Mouse (Mus musculus): ENCODE data around the gene Coa3. TPM values are rescaled to one million over a fixed set of nuclear protein-coding genes. Genes with fewer than 3 reads are reported as not detected.

The Coa3 gene
- total and polyA plus RNA-seq, 3 experiments: 117 to 285 (median 177) TPM

- TF ChIP-seq ELF1 (IDR thresholded peaks at IDR 0.05; ENCODE audit: low read depth, low read length) (no peak), EP300 (IDR thresholded peaks at IDR 0.05; ENCODE audit: low read length) (no peak), MEF2A (IDR thresholded peaks at IDR 0.05; ENCODE audit: borderline replicate concordance, low read depth, low read length) (no peak), RAD21 (IDR thresholded peaks at IDR 0.05; ENCODE audit: low read depth, low read length) (no peak), ZKSCAN1 (IDR thresholded peaks at IDR 0.05; ENCODE audit: borderline replicate concordance, low read depth, low read length) (no peak), CTCF (conservative IDR thresholded peaks at IDR 0.05 in 1 of 2, IDR thresholded peaks at IDR 0.05 in 1 of 2; ENCODE audit: low read depth in 2 of 2, low read length in 2 of 2) (no peak), USF2 (conservative IDR thresholded peaks at IDR 0.05; ENCODE audit: low read depth, low read length) (no peak), MAFK (IDR thresholded peaks at IDR 0.05; ENCODE audit: insufficient replicate concordance, low read length) (no peak), CHD2 (IDR thresholded peaks at IDR 0.05; ENCODE audit: low read length) (no peak), MXI1 (IDR thresholded peaks at IDR 0.05; ENCODE audit: low read depth, low read length) (no peak), IRF4 (IDR thresholded peaks at IDR 0.05; ENCODE audit: low read depth, low read length) (no peak), USF1 (IDR thresholded peaks at IDR 0.05; ENCODE audit: low read depth, low read length) (no peak), ZNF384 (IDR thresholded peaks at IDR 0.05; ENCODE audit: low read depth, low read length) (no peak), UBTF (IDR thresholded peaks at IDR 0.05; ENCODE audit: low read depth, low read length) (no peak), SIN3A (IDR thresholded peaks at IDR 0.05; ENCODE audit: low read length) (no peak)
- Histone ChIP-seq H3K36me3 (replicated peaks in 1 of 2; ENCODE audit: control insufficient read depth in 1 of 2, insufficient read depth in 1 of 2, low read length in 1 of 2) (peaks cover 11 to 46% of the 10 kb centered on the region in 2 experiments), H3K4me3 (replicated peaks in 1 of 3; ENCODE audit: low read depth in 2 of 3, low read length in 2 of 3, poor library complexity in 1 of 3) (no peak overlapping the region), H3K27me3 (replicated peaks) (no peaks in the 10 kb centered on the region), H3K9ac (ENCODE audit: insufficient read depth, low read depth) (no peak overlapping the region), H3K4me2 (ENCODE audit: insufficient read depth, low read depth, poor library complexity, severe bottlenecking) (no peak overlapping the region), H3K4me1 (ENCODE audit: control insufficient read depth in 1 of 2, insufficient read depth in 2 of 2) (peaks cover 6 to 21% of the 10 kb centered on the region in 2 experiments; a peak in 3 of 4 replicates), H3K9me3 (replicated peaks; ENCODE audit: low read length) (no peaks in the 10 kb centered on the region), H3K79me2 (replicated peaks; ENCODE audit: control insufficient read depth, extremely low read depth, insufficient read depth, poor library complexity, severe bottlenecking) (no peaks in the 10 kb centered on the region; the same call in 1 of the 2 replicates), H3K27ac (ENCODE audit: insufficient read depth, low read depth) (no peak overlapping the region)
- in situ Hi-C loops (cut with MboI; ENCODE audit: low pct_ligation_motif_present, low pct_unique_long_range_greater_than_20kb, low sequenced_read_pairs) (no loop called here), dilution Hi-C loops (cut with MboI; ENCODE audit: extremely low pct_ligation_motif_present, extremely low pct_unique_long_range_greater_than_20kb, low sequenced_read_pairs) (no loop called here)
- no peak for DNase-seq (ENCODE audit: extremely low read depth)
These were observed 4.0 kb upstream of the Coa3 start for GRCm38 (mm10) chr11:101282896-101283295.

GRCm38 (mm10) chr11:101280837-101281236 is 1.9 kb upstream of the Coa3 start:
- Histone ChIP-seq H3K36me3 (replicated peaks in 1 of 2; ENCODE audit: control insufficient read depth in 1 of 2, insufficient read depth in 1 of 2, low read length in 1 of 2) (peaks cover 14 to 47% of the 10 kb centered on the region in 2 experiments), H3K4me1 (ENCODE audit: control insufficient read depth in 1 of 2, insufficient read depth in 2 of 2) (peaks cover 16 to 42% of the 10 kb centered on the region in 2 experiments), H3K4me3 (replicated peaks in 1 of 3; ENCODE audit: low read depth in 2 of 3, low read length in 2 of 3, poor library complexity in 1 of 3) (no peak overlapping the region), H3K27me3 (replicated peaks) (no peaks in the 10 kb centered on the region), H3K79me2 (replicated peaks; ENCODE audit: control insufficient read depth, extremely low read depth, insufficient read depth, poor library complexity, severe bottlenecking) (no peaks in the 10 kb centered on the region; the same call in 1 of the 2 replicates), H3K9ac (ENCODE audit: insufficient read depth, low read depth) (no peak overlapping the region), H3K27ac (ENCODE audit: insufficient read depth, low read depth) (no peak overlapping the region), H3K9me3 (replicated peaks; ENCODE audit: low read length) (no peaks in the 10 kb centered on the region), H3K4me2 (ENCODE audit: insufficient read depth, low read depth, poor library complexity, severe bottlenecking) (no peak overlapping the region)
- dilution Hi-C loops (cut with MboI; ENCODE audit: extremely low pct_ligation_motif_present, extremely low pct_unique_long_range_greater_than_20kb, low sequenced_read_pairs) (no loop called here), in situ Hi-C loops (cut with MboI; ENCODE audit: low pct_ligation_motif_present, low pct_unique_long_range_greater_than_20kb, low sequenced_read_pairs) (no loop called here)
- TF ChIP-seq RAD21 (IDR thresholded peaks at IDR 0.05; ENCODE audit: low read depth, low read length): no peak
- no peak for TF ChIP-seq GABPA (IDR thresholded peaks at IDR 0.05; ENCODE audit: insufficient replicate concordance, low read depth, low read length)
- no peak for TF ChIP-seq CTCF (conservative IDR thresholded peaks at IDR 0.05 in 1 of 2, IDR thresholded peaks at IDR 0.05 in 1 of 2; ENCODE audit: low read depth in 2 of 2, low read length in 2 of 2)
- no peak for TF ChIP-seq JUND (conservative IDR thresholded peaks at IDR 0.05; ENCODE audit: low read depth, low read length)
- no peak for TF ChIP-seq JUN (IDR thresholded peaks at IDR 0.05; ENCODE audit: insufficient read depth, low read depth, low read length)
- no peak for TF ChIP-seq MAZ (IDR thresholded peaks at IDR 0.05; ENCODE audit: low read depth, low read length)
- TF ChIP-seq MYC (IDR thresholded peaks at IDR 0.05; ENCODE audit: low read depth, low read length): no peak
- TF ChIP-seq MEF2A (IDR thresholded peaks at IDR 0.05; ENCODE audit: borderline replicate concordance, low read depth, low read length): no peak
- no peak for TF ChIP-seq CHD2 (IDR thresholded peaks at IDR 0.05; ENCODE audit: low read length)
- no peak for TF ChIP-seq TBP (conservative IDR thresholded peaks at IDR 0.05; ENCODE audit: low read depth, low read length)
- TF ChIP-seq ZMIZ1 (IDR thresholded peaks at IDR 0.05; ENCODE audit: low read depth, low read length): no peak
- TF ChIP-seq USF2 (conservative IDR thresholded peaks at IDR 0.05; ENCODE audit: low read depth, low read length): no peak
- no peak for TF ChIP-seq USF1 (IDR thresholded peaks at IDR 0.05; ENCODE audit: low read depth, low read length)
- TF ChIP-seq BHLHE40 (IDR thresholded peaks at IDR 0.05; ENCODE audit: low read depth, low read length): no peak
- no peak for TF ChIP-seq MAFK (IDR thresholded peaks at IDR 0.05; ENCODE audit: insufficient replicate concordance, low read length)
- no peak for TF ChIP-seq UBTF (IDR thresholded peaks at IDR 0.05; ENCODE audit: low read depth, low read length)
- DNase-seq (ENCODE audit: extremely low read depth): no peak
